Mouse (Mus musculus) hindbrain, embryonic 15.5 days (tissue): ENCODE data around the gene Uqcc1. TPM values are rescaled to one million over a fixed set of nuclear protein-coding genes. Genes with fewer than 3 reads are reported as not detected.

ENCODE experiments used
- ATAC-seq: fragments of 200-750 bp; cut with Nextera tagmentation; 2 replicates; pipeline ENCODE4 v1.8.0; 2017; ENCODE audit warnings: low read depth, moderate number of reproducible peaks, moderate TSS enrichment; ENCODE audit not compliant: low FRiP score
- H3K27ac ChIP-seq: fragments of 300-500 bp; sonication (generic); replicated peaks from 2 replicates; pipeline ENCODE4 v1.5.1; 2015; ENCODE audit warnings: mild to moderate bottlenecking, inconsistent platforms
- H3K27me3 ChIP-seq: fragments of 300-500 bp; sonication (generic); 2 replicates; pipeline ENCODE4 v1.6.1; 2015; ENCODE audit warnings: control low read depth, inconsistent platforms
- H3K36me3 ChIP-seq: fragments of 300-500 bp; sonication (generic); 2 replicates; pipeline ENCODE4 v1.6.1; 2015; ENCODE audit warnings: control low read depth, inconsistent platforms
- H3K4me1 ChIP-seq: fragments of 300-500 bp; sonication (generic); replicated peaks from 2 replicates; pipeline ENCODE4 v1.6.1; 2015; ENCODE audit warnings: control low read depth, inconsistent platforms
- H3K4me2 ChIP-seq: fragments of 300-500 bp; sonication (generic); 2 replicates; pipeline ENCODE4 v1.6.1; 2015; ENCODE audit warnings: moderate library complexity, mild to moderate bottlenecking, inconsistent platforms
- H3K4me3 ChIP-seq: fragments of 300-500 bp; sonication (generic); 2 replicates; pipeline ENCODE4 v1.5.1; 2015; ENCODE audit warnings: mild to moderate bottlenecking, inconsistent platforms
- H3K9ac ChIP-seq: fragments of 300-500 bp; sonication (generic); 2 replicates; pipeline ENCODE4 v1.6.1; 2015; ENCODE audit warnings: inconsistent platforms
- H3K9me3 ChIP-seq: fragments of 300-500 bp; sonication (generic); 2 replicates; pipeline ENCODE4 v1.6.1; 2016; ENCODE audit warnings: control low read depth, inconsistent platforms
- WGBS: fragments of 180-500 bp; shearing (Covaris S2); methylation state at CpG from one replicate; pipeline ENCODE4 v1.1.7; 2015; 5-methylcytosine and 5-hydroxymethylcytosine counted together
- polyA plus RNA-seq: library from polyadenylated mRNA; unstranded; fragments of >200 nt; fragmentation: Nextera tagmentation; extraction: Ambion mirVana; gene quantifications from 2 replicates; pipeline ENCODE4 v1.2.1, GENCODE M21; 2015

Gene Uqcc1
- 64.2 and 65.0 TPM in 2 replicates for polyA plus RNA-seq

DNA sequence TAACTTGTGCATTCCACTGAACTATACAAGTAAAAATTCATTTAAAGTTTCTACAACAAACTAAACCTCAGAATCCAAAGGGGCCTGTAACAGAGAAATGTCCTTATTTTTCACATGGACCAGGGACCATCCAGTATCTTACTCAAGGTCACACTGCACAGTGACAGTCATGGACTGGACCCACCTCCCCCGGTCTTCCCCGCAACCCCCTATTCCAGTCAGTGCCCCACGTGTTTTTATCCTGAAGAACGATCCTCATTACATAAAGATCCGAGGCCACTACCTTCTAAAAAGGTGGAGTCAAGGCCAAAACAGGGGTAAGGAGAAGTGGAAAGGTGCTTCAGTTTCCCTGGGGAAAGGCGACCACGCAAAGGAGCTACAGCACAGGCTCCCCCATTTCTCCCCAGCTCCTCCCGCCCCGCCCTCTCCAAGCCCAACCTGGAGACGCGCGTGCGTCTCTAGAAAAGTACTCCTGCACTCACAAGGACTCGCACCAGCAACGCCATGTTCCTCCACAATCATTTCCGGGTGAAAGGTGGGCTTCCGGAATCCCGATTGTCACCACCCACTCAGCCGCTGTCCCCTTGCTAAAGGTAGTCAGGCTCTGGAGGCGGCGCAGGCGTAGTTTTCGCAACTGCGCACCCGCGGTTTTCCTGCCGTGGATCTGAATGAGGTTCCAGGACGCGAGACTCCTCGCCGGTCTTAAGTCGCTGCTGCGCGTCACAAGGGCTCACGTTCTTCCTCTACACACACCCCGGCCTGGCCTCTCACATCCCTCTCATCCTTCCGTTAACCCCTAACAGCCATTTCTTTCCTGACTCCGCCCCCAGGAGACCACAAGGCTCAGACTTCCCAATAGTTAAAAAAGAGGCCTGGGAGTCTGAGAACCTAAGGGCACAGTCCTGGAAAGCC lies at the start of gene Uqcc1:
Gene Uqcc1 (minus strand): TSS at position 780 of the 912 bp plus-strand sequence.
- no peaks in the 10 kb centered on the region for H3K9me3 ChIP-seq
- H3K4me1 ChIP-seq, result peaks cover 22% of the 10 kb centered on the region
- peak within 1 kb of the TSS; percentile 77 for H3K4me3 ChIP-seq
- peak within 1 kb of the TSS; percentile 89 for H3K27ac ChIP-seq
- no peaks in the 10 kb centered on the region for H3K36me3 ChIP-seq
- under 1% methylated on average over 38 of the region's 38 CpGs for WGBS
- peak; percentile 98 for ATAC-seq
- H3K27me3 ChIP-seq, result no peaks in the 10 kb centered on the region
- peak within 1 kb of the TSS; percentile 80 for H3K4me2 ChIP-seq
- H3K9ac ChIP-seq, result peak within 1 kb of the TSS; percentile 59

DNA sequence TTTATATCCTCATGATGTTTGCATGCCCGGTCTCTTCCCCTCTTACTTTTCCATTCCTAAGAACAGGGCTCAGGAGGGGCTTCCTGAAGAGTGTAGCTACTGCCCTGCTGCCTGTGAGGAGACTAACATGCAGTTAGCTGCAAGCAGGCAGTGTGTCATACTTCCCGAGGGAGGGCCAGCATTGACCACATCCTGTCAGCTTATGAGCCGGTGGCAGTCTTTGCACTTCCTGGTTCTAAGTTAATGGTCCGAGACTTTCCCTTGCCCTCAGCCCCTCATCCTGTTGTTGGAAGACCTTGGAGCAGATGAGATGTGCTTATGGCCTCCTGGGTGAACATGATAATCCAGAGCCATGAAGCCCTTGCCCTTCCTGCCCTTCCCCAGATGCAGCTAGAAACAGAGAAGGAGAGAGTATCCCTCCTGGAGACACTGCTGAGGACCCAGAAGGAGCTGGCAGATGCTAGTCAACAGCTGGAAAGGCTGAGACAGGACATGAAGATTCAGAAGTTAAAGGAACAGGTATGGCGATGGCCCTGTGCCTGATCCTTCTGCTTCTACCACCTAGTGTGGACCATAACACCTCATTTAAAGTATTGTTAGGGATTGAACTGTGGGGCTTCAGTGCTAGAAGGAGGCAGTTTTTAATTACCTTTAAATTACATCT lies 49.4 kb upstream of the Uqcc1 start:
- no peak overlapping the region for H3K27ac ChIP-seq
- no peak for ATAC-seq
- H3K4me2 ChIP-seq, result no peak overlapping the region
- no peaks in the 10 kb centered on the region for H3K27me3 ChIP-seq
- H3K4me3 ChIP-seq, result no peak overlapping the region
- H3K4me1 ChIP-seq, result no peaks in the 10 kb centered on the region
- H3K36me3 ChIP-seq, result peaks cover 83% of the 10 kb centered on the region
- 91% methylated on average over 5 of the region's 5 CpGs for WGBS
- no peak overlapping the region for H3K9ac ChIP-seq
- no peaks in the 10 kb centered on the region for H3K9me3 ChIP-seq

DNA sequence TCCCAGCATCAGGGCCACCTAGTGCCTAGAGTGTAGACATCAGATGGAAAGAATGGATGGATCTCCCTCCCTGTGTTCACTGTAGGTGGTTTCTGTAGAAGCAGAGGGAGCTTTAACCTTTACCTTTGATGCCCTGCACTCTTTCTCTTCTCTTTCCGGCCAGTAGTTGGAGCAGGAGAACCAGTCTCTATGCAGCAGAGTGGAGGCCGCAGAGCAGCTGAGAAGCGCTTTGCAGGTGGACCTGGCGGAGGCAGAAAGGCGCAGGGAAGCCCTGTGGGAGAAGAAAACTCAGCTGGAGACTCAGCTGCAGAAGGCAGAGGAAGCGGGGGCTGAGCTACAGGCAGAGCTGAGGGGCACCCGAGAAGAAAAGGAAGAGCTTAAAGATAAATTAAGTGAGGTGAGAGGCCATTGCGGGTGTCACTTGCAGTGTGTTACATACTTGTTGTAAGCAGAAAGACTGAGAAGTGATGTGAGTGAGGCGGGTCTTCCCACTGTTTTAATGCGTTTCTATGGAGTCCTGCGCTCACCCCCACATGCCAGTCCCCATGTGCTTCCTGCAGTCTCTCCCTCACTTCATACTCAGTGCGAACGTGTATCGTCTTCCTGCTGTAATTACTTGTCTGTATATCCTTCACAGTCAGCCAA lies 44.1 kb upstream of the Uqcc1 start:
- Histone ChIP-seq H3K27me3 (no peaks in the 10 kb centered on the region), H3K9ac (no peak overlapping the region), H3K27ac (no peak overlapping the region), H3K9me3 (no peaks in the 10 kb centered on the region), H3K4me2 (no peak overlapping the region), H3K4me1 (no peaks in the 10 kb centered on the region), H3K36me3 (peaks cover 84% of the 10 kb centered on the region), H3K4me3 (no peak overlapping the region)
- WGBS, result 84% methylated on average over 14 of the region's 14 CpGs
- no peak for ATAC-seq

DNA sequence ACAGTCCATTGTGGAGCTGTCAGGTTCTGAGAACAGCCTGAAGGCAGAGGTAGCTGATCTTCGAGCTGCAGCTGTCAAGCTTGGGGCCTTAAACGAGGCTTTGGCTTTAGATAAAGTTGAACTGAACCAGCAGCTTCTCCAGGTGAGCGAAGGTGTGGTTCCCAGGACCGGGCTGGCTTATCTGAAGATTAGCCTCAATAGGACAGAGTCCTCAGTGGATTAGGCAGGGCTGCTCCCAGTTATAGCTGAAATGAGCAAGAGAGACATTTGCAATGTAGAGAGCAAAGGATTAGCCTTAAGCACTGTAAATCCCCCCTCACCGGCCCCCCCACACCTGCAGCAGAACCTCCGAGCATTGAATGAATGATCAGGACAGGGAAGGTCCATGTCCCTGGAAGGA lies 43.2 kb upstream of the Uqcc1 start:
- no peak overlapping the region for H3K4me2 ChIP-seq
- no peaks in the 10 kb centered on the region for H3K9me3 ChIP-seq
- H3K36me3 ChIP-seq, result peaks cover 86% of the 10 kb centered on the region
- no peaks in the 10 kb centered on the region for H3K27me3 ChIP-seq
- H3K4me3 ChIP-seq, result no peak overlapping the region
- WGBS, result 90% methylated on average over 6 of the region's 6 CpGs
- no peaks in the 10 kb centered on the region for H3K4me1 ChIP-seq
- H3K9ac ChIP-seq, result no peak overlapping the region
- ATAC-seq, result no peak
- H3K27ac ChIP-seq, result no peak overlapping the region

DNA sequence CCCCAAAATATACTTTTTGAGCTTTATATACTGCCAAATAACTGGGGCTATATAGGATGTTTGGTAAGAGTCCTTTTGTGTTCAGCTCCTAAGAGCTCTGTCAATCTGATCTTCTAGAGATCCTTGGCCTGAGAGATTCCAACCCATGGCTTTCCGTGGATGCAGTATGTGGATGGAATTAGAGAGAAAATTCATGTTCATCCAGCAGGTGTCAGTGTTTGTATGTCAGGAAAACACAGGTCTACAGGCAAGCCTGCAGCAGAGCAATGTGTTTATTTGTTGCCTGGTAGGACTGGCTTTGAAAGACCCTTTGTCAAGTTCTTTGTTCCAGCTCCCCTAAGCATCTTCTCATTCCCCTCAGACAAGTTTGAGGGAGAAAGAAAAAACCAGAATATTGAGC lies 32.9 kb upstream of the Uqcc1 start:
- Histone ChIP-seq H3K4me2 (no peak overlapping the region), H3K27me3 (no peaks in the 10 kb centered on the region), H3K9ac (no peak overlapping the region), H3K27ac (0 out of 2 replicates have a peak overlapping the region, but pooled peaks have one; percentile 43), H3K4me1 (no peaks in the 10 kb centered on the region), H3K36me3 (peaks cover 41% of the 10 kb centered on the region), H3K9me3 (no peaks in the 10 kb centered on the region), H3K4me3 (no peak overlapping the region)
- ATAC-seq, result no peak
- 33% methylated on average over 1 of the region's 1 CpGs for WGBS

DNA sequence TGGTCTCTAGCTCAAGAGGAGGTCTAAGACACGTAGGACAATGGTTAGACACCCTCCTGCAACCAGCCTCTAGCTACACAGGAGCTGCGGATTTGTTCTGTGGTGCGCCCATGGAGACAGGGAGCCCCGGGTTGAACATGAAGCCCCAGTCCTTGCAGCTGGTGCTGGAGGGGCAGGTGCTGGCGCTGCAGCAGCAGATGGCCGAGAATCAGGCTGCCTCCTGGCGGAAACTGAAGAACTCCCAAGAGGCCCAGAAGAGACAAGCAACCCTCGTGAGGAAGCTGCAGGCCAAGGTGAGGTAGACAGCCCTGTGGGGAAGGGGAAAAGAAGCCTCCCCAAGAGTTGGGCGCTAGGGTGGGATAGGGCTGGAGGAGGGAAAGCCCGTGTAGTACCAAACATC lies 31.8 kb upstream of the Uqcc1 start:
- H3K36me3 ChIP-seq, result peaks cover 30% of the 10 kb centered on the region
- no peaks in the 10 kb centered on the region for H3K27me3 ChIP-seq
- H3K9ac ChIP-seq, result no peak overlapping the region
- H3K4me3 ChIP-seq, result no peak overlapping the region
- no peak for ATAC-seq
- peaks cover 9% of the 10 kb centered on the region for H3K4me1 ChIP-seq
- no peak overlapping the region for H3K4me2 ChIP-seq
- H3K9me3 ChIP-seq, result no peaks in the 10 kb centered on the region
- 63% methylated on average over 10 of the region's 10 CpGs for WGBS
- H3K27ac ChIP-seq, result no peak overlapping the region

DNA sequence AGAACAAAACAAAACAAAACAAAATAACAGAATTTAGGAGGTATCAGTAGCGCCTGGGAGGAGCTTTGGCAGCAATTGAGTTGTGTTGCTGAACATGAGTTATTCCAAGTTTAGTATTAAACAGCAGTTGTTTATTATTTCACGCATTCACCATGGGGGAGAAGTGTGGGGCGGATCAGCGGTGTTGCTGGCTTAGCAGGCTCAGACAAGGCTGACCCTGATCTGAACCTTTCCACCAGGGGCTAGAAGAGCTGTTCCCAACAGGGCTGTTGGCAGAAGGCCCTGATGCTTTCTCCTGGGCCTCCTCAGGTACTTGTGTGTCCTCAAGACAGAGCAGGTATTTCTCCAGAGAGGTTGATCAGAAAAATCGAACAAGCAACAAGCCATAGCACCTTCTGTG lies 29.9 kb upstream of the Uqcc1 start:
- no peak for ATAC-seq
- WGBS, result 89% methylated on average over 5 of the region's 5 CpGs

DNA sequence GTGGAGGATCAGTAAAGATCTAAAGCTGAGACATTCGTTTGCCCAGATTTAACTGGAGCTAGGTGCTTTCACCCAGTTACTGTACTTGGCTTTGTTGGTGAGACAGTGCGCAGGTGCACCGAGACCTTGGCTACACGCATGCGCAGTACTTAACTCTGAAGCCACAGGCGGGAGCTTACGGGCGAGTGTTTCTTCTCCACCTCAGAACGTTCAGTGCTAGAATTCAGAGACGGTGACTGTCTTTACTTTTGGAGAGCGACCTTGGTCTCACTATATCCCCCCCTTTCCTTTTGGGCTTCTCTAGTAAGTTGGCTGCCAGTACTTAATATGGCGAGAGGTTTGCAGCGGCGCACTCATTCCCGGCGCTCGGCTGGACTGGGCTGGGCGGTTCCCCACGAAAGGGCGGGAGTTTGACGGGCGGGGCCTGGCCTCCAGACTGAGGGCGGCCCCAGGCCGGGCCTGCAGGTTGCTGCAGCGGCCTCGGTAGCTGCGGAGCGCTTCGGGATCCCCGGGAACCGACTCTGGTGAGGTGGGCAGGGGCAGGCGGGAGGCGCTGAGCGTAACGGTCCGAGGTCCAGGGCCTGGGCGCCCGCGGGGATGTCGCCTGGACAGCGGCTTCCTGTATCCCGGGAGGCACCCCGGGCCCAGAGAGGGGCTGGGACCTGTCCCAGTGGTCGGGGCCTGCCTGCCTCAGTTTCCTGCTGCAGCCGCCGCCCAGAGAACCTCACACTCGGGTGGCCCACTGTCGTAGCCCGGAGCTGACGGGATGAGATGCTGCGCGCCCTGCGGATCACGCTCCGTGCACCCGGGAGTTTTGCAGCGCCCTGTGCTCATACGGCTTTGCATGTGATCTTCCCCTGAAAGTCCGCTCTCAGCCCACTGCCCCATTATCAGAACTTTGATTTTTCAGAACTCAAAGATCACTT lies 26.3 kb upstream of the Uqcc1 start, which contains the start of gene Cep250:
Gene Cep250 (plus strand): TSS at position 325 of the 926 bp plus-strand sequence.
- no peaks in the 10 kb centered on the region for H3K36me3 ChIP-seq
- H3K27me3 ChIP-seq, result no peaks in the 10 kb centered on the region
- no peaks in the 10 kb centered on the region for H3K9me3 ChIP-seq
- H3K27ac ChIP-seq, result peak within 1 kb of the TSS; percentile 93
- H3K4me1 ChIP-seq, result peaks cover 9% of the 10 kb centered on the region
- WGBS, result under 1% methylated on average over 59 of the region's 59 CpGs
- H3K4me3 ChIP-seq, result peak within 1 kb of the TSS; percentile 76
- ATAC-seq, result peak; percentile 97
- peak within 1 kb of the TSS; percentile 84 for H3K9ac ChIP-seq
- peak within 1 kb of the TSS; percentile 65 for H3K4me2 ChIP-seq

More for the DNA sequence above, 29.9 kb upstream of the Uqcc1 start:
- Histone ChIP-seq H3K4me1 (peaks cover 9% of the 10 kb centered on the region), H3K4me2 (no peak overlapping the region), H3K27ac (no peak overlapping the region), H3K9ac (no peak overlapping the region), H3K9me3 (no peaks in the 10 kb centered on the region), H3K4me3 (no peak overlapping the region), H3K36me3 (peaks cover 17% of the 10 kb centered on the region), H3K27me3 (no peaks in the 10 kb centered on the region)

DNA sequence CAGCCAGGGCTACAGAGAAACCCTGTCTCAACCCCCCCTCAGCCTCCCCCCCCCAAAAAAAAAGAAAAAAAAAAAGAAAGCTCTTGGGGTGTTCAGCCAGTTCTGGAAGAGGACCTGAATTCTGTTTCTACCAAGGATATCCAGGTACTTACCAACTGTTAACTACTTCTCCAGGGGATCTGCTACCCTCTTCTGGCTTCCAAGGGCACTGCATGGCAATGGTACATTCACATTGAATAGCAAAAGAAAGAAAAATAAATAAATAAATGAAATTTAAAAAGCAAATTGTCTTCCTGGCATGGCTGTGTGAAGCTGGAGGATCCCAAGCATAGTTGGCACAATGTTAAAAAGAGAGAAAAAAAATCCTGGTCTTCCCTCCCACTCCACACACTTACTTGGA lies 21.9 kb upstream of the Uqcc1 start:
- H3K27ac ChIP-seq, result no peak overlapping the region
- H3K4me1 ChIP-seq, result peaks cover 12% of the 10 kb centered on the region
- no peak overlapping the region for H3K4me3 ChIP-seq
- no peak for ATAC-seq
- H3K27me3 ChIP-seq, result no peaks in the 10 kb centered on the region
- no peak overlapping the region for H3K9ac ChIP-seq
- H3K4me2 ChIP-seq, result no peak overlapping the region
- H3K36me3 ChIP-seq, result no peaks in the 10 kb centered on the region
- no peaks in the 10 kb centered on the region for H3K9me3 ChIP-seq

DNA sequence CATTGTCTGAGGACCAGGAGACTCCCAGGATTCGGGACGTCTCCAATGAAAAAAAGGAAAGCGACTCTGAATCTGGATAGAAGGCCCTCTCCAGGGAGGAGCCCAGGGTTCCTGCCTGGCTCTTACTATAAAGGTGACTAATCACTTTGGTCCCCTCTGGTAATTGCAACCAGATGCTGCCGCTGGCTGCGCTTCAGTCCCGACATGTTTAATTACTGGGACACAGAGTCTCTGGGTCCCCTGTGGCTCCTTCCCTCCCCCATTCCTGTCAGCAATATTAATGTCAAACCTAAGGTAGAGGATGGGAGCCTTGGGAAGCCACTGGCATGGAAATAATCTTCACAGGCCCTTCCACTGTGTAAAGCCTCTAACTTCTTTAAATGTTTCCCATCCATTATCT lies 19.3 kb upstream of the Uqcc1 start:
- 26% methylated on average over 6 of the region's 6 CpGs for WGBS
- Histone ChIP-seq H3K36me3 (no peaks in the 10 kb centered on the region), H3K4me1 (peaks cover 13% of the 10 kb centered on the region; the same call in 1 of the 2 replicates), H3K9me3 (no peaks in the 10 kb centered on the region), H3K4me3 (no peak overlapping the region), H3K4me2 (no peak overlapping the region), H3K27ac (no peak overlapping the region), H3K9ac (no peak overlapping the region), H3K27me3 (no peaks in the 10 kb centered on the region)
- peak; percentile 52; the same call in 1 of the 2 replicates for ATAC-seq

DNA sequence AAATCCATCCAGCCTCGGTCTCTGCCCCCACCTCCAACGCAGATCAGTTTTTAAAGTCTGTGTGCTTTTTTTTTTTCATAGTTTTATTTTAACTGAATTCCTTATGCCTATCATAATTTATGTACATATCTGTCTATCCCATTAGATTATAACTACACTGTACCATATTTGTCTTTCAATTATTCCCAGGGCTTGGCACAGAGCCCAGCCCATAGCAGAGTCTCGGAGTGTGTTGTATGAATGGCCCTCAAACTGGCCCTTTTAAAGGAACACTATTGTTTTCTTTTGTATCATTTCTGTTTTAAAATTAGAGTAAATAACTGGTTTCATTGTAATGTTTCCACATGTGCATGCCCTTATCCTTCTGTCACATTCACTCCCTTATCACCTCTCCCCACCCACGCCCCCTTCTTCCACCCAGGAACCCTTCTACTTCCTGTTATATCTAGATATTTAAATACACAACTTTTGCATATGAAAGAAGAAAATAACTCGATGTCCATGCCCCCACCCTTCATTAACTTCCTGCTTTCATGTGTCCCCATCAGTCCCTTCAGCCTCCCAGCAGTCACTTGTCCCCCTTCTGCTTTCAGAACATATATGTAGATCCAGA lies 17.4 kb upstream of the Uqcc1 start:
- WGBS, result 64% methylated on average over 5 of the region's 5 CpGs

More for the DNA sequence above, 17.4 kb upstream of the Uqcc1 start:
- H3K27ac ChIP-seq, result no peak overlapping the region
- no peaks in the 10 kb centered on the region for H3K36me3 ChIP-seq
- no peak overlapping the region for H3K9ac ChIP-seq
- no peaks in the 10 kb centered on the region for H3K27me3 ChIP-seq
- H3K4me2 ChIP-seq, result no peak overlapping the region
- no peak overlapping the region for H3K4me3 ChIP-seq
- no peaks in the 10 kb centered on the region for H3K9me3 ChIP-seq
- ATAC-seq, result no peak
- H3K4me1 ChIP-seq, result peaks cover 21% of the 10 kb centered on the region
